15 mouse cellular contexts compared by ENCODE assay signal in genomic region chr8:3275189-3275588, GRCm38 (mm10).
"Had no signal": no experiment of that assay in that cellular context is flagged by ENCODE, and none has a peak within 500 bp of the region (broad histone marks: within the 10 kb centered on the region; RNA-seq: fewer than 3 reads in every experiment).

No protein-coding gene starts in this region.

- H3K9me3 ChIP-seq: neural tube, embryonic 15.5 days; stomach, embryonic 15.5 days had no signal

- H3K27me3 ChIP-seq: neural tube, embryonic 15.5 days; stomach, embryonic 15.5 days had no signal

- H3K27ac ChIP-seq: neural tube, embryonic 15.5 days; stomach, embryonic 15.5 days; stomach, postnatal 0 days had no signal

- H3K4me2 ChIP-seq: neural tube, embryonic 15.5 days; stomach, embryonic 15.5 days had no signal

- H3K9ac ChIP-seq: neural tube, embryonic 15.5 days; stomach, embryonic 15.5 days had no signal

- H3K4me3 ChIP-seq: neural tube, embryonic 15.5 days; stomach, embryonic 15.5 days had no signal

- H3K36me3 ChIP-seq: stomach, embryonic 15.5 days had no signal

- DNase-seq: retina, postnatal 1 day; right cerebral cortex, adult 18-20 months; right cerebral cortex, postnatal 14 days; right cerebral cortex, postnatal 25 days; right cerebral cortex, postnatal 4 days; spleen, adult 18-20 months; thymus, adult 18-20 months; thymus, adult 2 months; thymus, postnatal 14 days; thymus, postnatal 25 days; thymus, postnatal 36 days; thymus, postnatal 4 days had no signal
